Mouse (Mus musculus) CH12.LX (cell line): ENCODE measurements around the gene Pprc1. TPM values are rescaled to one million over a fixed set of nuclear protein-coding genes. Genes with fewer than 3 reads are reported as not detected.

Experiments
- DNase-seq: peaks from one replicate; pipeline ENCODE4 v3.0.0-alpha.2; 2013; ENCODE audit errors: extremely low read depth
- H3K27ac ChIP-seq: 2 replicates; pipeline ENCODE4 v1.5.1; 2012; ENCODE audit warnings: low read depth, mild to moderate bottlenecking, control low read depth, moderate library complexity; ENCODE audit not compliant: insufficient read depth
- H3K27me3 ChIP-seq: replicated peaks from 2 replicates; pipeline ENCODE3; 2012; ENCODE audit warnings: inconsistent platforms
- H3K36me3 ChIP-seq, 2 experiments: replicated peaks in 1 of 2; 2 replicates each; pipeline versions ENCODE3 to v1.6.1; 2012; ENCODE audit warnings: inconsistent platforms in 1 of 2, low read length in 1 of 2, mild to moderate bottlenecking in 1 of 2, mixed read lengths in 1 of 2, moderate library complexity in 1 of 2; ENCODE audit not compliant: control insufficient read depth in 1 of 2, insufficient read depth in 1 of 2
- H3K4me1 ChIP-seq, 2 experiments: 2 replicates each; pipeline ENCODE4 v1.6.1; 2012; ENCODE audit warnings: inconsistent platforms in 1 of 2, moderate library complexity in 1 of 2; ENCODE audit not compliant: insufficient read depth in 2 of 2, control insufficient read depth in 1 of 2
- H3K4me2 ChIP-seq: 2 replicates; pipeline ENCODE4 v1.6.1; 2012; ENCODE audit warnings: low read depth, mild to moderate bottlenecking, control low read depth; ENCODE audit not compliant: poor library complexity, insufficient read depth, severe bottlenecking
- H3K4me3 ChIP-seq, 3 experiments: fragments of 150-350 bp in 1 of 3; sonication (generic) in 1 of 3; replicated peaks in 1 of 3; 2 replicates each; pipeline versions ENCODE3 to v1.5.1; 2011 to 2012; ENCODE audit warnings: low read depth in 2 of 3, low read length in 2 of 3, mild to moderate bottlenecking in 2 of 3, moderate library complexity in 2 of 3, control low read depth in 1 of 3, improper control_type of control experiment in 1 of 3, inconsistent platforms in 1 of 3, mixed read lengths in 1 of 3; ENCODE audit not compliant: poor library complexity in 1 of 3
- H3K79me2 ChIP-seq: replicated peaks from 2 replicates; pipeline ENCODE4 v1.6.1; 2012; ENCODE audit warnings: mild to moderate bottlenecking, moderate library complexity; ENCODE audit not compliant: control insufficient read depth, poor library complexity, insufficient read depth, severe bottlenecking; ENCODE audit errors: extremely low read depth
- H3K9ac ChIP-seq: 2 replicates; pipeline ENCODE4 v1.6.1; 2012; ENCODE audit warnings: low read depth, mild to moderate bottlenecking, control low read depth, moderate library complexity; ENCODE audit not compliant: insufficient read depth
- H3K9me3 ChIP-seq: replicated peaks from 2 replicates; pipeline ENCODE3; 2012; ENCODE audit warnings: low read length, inconsistent platforms, mixed read lengths
- BHLHE40 ChIP-seq: IDR thresholded peaks from 2 replicates; pipeline ENCODE4 v1.6.1; 2011; ENCODE audit warnings: mild to moderate bottlenecking, low read depth, low read length, improper control_type of control experiment
- CHD1 ChIP-seq: IDR thresholded peaks from 2 replicates; pipeline ENCODE4 v1.6.1; 2012; ENCODE audit warnings: low read depth, low read length, improper control_type of control experiment, inconsistent platforms
- CTCF ChIP-seq, 2 experiments: IDR thresholded peaks in 1 of 2; conservative IDR thresholded peaks in 1 of 2; 2 replicates each; pipeline ENCODE4 v1.5.1; 2011 to 2012; ENCODE audit warnings: low read depth in 2 of 2, low read length in 2 of 2, improper control_type of control experiment in 1 of 2, inconsistent platforms in 1 of 2, mild to moderate bottlenecking in 1 of 2, moderate library complexity in 1 of 2
- E2F4 ChIP-seq: IDR thresholded peaks from 2 replicates; pipeline ENCODE4 v1.6.1; 2011; ENCODE audit warnings: low read depth, low read length, improper control_type of control experiment; ENCODE audit not compliant: insufficient replicate concordance
- IRF4 ChIP-seq: IDR thresholded peaks from 2 replicates; pipeline ENCODE4 v1.6.1; 2014; ENCODE audit warnings: low read depth, mild to moderate bottlenecking, inconsistent platforms, low read length, improper control_type of control experiment
- JUN ChIP-seq: IDR thresholded peaks from 2 replicates; pipeline ENCODE4 v1.6.1; 2011; ENCODE audit warnings: low read depth, mild to moderate bottlenecking, low read length, improper control_type of control experiment, moderate library complexity; ENCODE audit not compliant: insufficient read depth
- JUND ChIP-seq: conservative IDR thresholded peaks from 2 replicates; pipeline ENCODE4 v1.6.1; 2011; ENCODE audit warnings: low read depth, low read length, improper control_type of control experiment
- MAFK ChIP-seq: IDR thresholded peaks from 2 replicates; pipeline ENCODE4 v1.6.1; 2011; ENCODE audit warnings: low read length, improper control_type of control experiment; ENCODE audit not compliant: insufficient replicate concordance
- MXI1 ChIP-seq: IDR thresholded peaks from 2 replicates; pipeline ENCODE4 v1.6.1; 2011; ENCODE audit warnings: mild to moderate bottlenecking, low read depth, low read length, improper control_type of control experiment
- NELFE ChIP-seq: IDR thresholded peaks from 2 replicates; pipeline ENCODE4 v1.6.1; 2011; ENCODE audit warnings: low read depth, low read length, improper control_type of control experiment
- NRF1 ChIP-seq: IDR thresholded peaks from 2 replicates; pipeline ENCODE4 v1.6.1; 2014; ENCODE audit warnings: low read depth, mild to moderate bottlenecking, inconsistent platforms, low read length, improper control_type of control experiment, moderate library complexity
- PAX5 ChIP-seq: IDR thresholded peaks from 2 replicates; pipeline ENCODE4 v1.6.1; 2012; ENCODE audit warnings: low read length, inconsistent platforms, mixed read lengths
- SMC3 ChIP-seq: IDR thresholded peaks from 2 replicates; pipeline ENCODE4 v1.6.1; 2011; ENCODE audit warnings: low read depth, low read length, improper control_type of control experiment
- TBP ChIP-seq: conservative IDR thresholded peaks from 2 replicates; pipeline ENCODE4 v1.6.1; 2011; ENCODE audit warnings: low read depth, low read length, improper control_type of control experiment
- TCF12 ChIP-seq: IDR thresholded peaks from 2 replicates; pipeline ENCODE4 v1.6.1; 2014; ENCODE audit warnings: low read depth, mild to moderate bottlenecking, inconsistent platforms, low read length, improper control_type of control experiment
- UBTF ChIP-seq: IDR thresholded peaks from 2 replicates; pipeline ENCODE4 v1.6.1; 2012; ENCODE audit warnings: low read depth, mild to moderate bottlenecking, inconsistent platforms, low read length, improper control_type of control experiment, moderate library complexity
- USF1 ChIP-seq: IDR thresholded peaks from 2 replicates; pipeline ENCODE4 v1.6.1; 2014; ENCODE audit warnings: low read depth, mild to moderate bottlenecking, inconsistent platforms, low read length, improper control_type of control experiment
- USF2 ChIP-seq: conservative IDR thresholded peaks from 2 replicates; pipeline ENCODE4 v1.6.1; 2011; ENCODE audit warnings: low read depth, low read length, improper control_type of control experiment
- ZC3H11A ChIP-seq: IDR thresholded peaks from 2 replicates; pipeline ENCODE4 v1.6.1; 2012; ENCODE audit warnings: low read depth, mild to moderate bottlenecking, inconsistent platforms, low read length, improper control_type of control experiment
- ZKSCAN1 ChIP-seq: IDR thresholded peaks from 2 replicates; pipeline ENCODE4 v1.6.1; 2012; ENCODE audit warnings: low read depth, inconsistent platforms, low read length, improper control_type of control experiment, borderline replicate concordance
- ZMIZ1 ChIP-seq: IDR thresholded peaks from 2 replicates; pipeline ENCODE4 v1.6.1; 2012; ENCODE audit warnings: low read depth, mild to moderate bottlenecking, inconsistent platforms, low read length, improper control_type of control experiment
- dilution Hi-C: fragments of 300-500 bp; cut with MboI; formaldehyde crosslinking; loops from 2 replicates; pipeline ENCODE4 v1.14.3; 2020; ENCODE audit warnings: low sequenced_read_pairs; ENCODE audit not compliant: extremely low pct_unique_long_range_greater_than_20kb, extremely low pct_ligation_motif_present
- in situ Hi-C: fragments of 300-500 bp; cut with MboI; formaldehyde crosslinking; loops from 3 replicates; pipeline ENCODE4 v1.14.3; 2019; ENCODE audit warnings: low sequenced_read_pairs, low pct_ligation_motif_present, low pct_unique_long_range_greater_than_20kb, mixed read lengths
- polyA plus RNA-seq: library from polyadenylated mRNA; unstranded; fragments of >175 nt; gene quantifications from 2 replicates; pipeline ENCODE4 v1.2.1, GENCODE M21; 2012; ENCODE audit warnings: low read depth; ENCODE audit not compliant: insufficient read length
- total RNA-seq, 2 experiments: library from RNA; depleted of rRNA; stranded (reverse); fragments of 300-350 nt in 1 of 2; fragments of >200 nt in 1 of 2; gene quantifications; 2 replicates each; pipeline ENCODE4 v1.2.3; 2012 to 2014

Pprc1 gene
- total and polyA plus RNA-seq, 3 experiments, result 13.0 to 68.7 (median 21.2) TPM

DNA sequence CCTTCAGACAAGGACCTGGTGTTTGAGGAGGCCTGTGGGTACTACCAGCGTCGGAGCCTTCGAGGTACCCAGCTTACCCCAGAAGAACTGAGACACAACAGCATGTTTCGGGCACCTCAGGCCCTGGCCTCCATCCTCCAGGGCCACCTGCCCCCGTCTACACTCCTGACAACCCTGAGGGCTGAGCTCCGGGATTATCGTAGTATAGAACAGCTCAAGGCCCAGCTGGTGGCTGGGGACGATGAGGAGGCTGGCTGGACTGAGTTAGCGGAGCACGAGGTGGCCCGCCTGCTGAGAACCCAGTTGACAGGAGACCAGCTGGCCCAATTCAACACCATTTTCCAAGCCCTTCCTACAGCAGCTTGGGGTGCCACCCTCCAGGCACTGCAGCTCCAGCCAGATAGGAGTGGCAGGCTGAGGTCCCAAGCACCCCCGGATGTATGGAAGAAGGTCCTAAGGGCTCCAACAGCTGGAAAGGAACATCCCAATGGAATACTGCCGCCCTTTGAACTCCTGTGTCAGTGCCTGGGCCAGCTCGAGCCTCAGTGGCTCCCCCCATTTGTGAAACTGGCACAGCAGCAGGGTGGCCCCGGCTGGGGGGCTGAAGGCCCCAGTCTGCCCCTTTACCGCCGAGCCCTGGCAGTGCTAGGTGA lies 39.7 kb upstream of the Pprc1 start:
- Histone ChIP-seq H3K4me2 (peak overlapping the region; percentile 69), H3K9ac (peak overlapping the region; percentile 82; the same call in 1 of the 2 replicates), H3K4me1 (peaks cover 25 to 42% of the 10 kb centered on the region in 2 experiments), H3K4me3 (peak overlapping the region; percentile 80 to 92 (median 91)), H3K36me3 (peaks cover 0 to 31% of the 10 kb centered on the region in 2 experiments), H3K9me3 (no peaks in the 10 kb centered on the region), H3K27me3 (no peaks in the 10 kb centered on the region), H3K79me2 (peaks cover 19% of the 10 kb centered on the region), H3K27ac (no peak overlapping the region)
- no peak for DNase-seq
- dilution Hi-C loops (no loop called here), in situ Hi-C loops (loop anchor here (5.0 to 25.0 kb wide), 2 partner anchors 188 to 443 kb away; partner anchors contain the start of genes Gm17018, Kcnip2 and Poll)
- TF ChIP-seq MAFK, result no peak
- no peak for TF ChIP-seq ZMIZ1
- no peak for TF ChIP-seq CTCF (conservative IDR thresholded peaks at IDR 0.05 in 1 of 2, IDR thresholded peaks at IDR 0.05 in 1 of 2; ENCODE audit: low read depth in 2 of 2, low read length in 2 of 2)
- TF ChIP-seq SMC3, result no peak
- TF ChIP-seq TBP, result no peak
- no peak for TF ChIP-seq ZKSCAN1
- no peak for TF ChIP-seq PAX5
- TF ChIP-seq NELFE, result no peak
- no peak for TF ChIP-seq CHD1
- TF ChIP-seq ZC3H11A, result no peak
- no peak for TF ChIP-seq UBTF
- no peak for TF ChIP-seq MXI1
- no peak for TF ChIP-seq BHLHE40
- TF ChIP-seq USF1, result no peak
- TF ChIP-seq E2F4, result no peak
- TF ChIP-seq JUN, result no peak
- TF ChIP-seq IRF4, result no peak
- TF ChIP-seq NRF1, result no peak

DNA sequence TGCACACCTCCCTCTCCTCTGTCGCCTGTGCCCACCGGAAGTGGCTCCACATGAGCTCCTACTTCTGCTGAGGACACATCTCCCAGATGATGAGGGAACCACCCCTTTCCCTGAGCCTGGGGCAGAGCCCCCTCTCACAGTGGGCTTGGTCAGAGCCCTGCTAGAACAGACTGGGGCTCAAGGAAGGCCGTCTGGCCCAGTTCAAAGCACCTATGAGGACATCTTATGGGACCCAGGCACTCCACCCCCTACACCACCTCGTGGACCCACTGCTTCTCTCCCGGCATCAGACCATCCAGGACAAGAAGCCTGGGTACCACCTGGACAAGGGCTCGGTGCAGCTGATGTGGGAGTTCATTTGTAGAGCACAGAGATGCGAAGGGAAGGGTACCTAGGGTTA lies 39.0 kb upstream of the Pprc1 start:
- H3K4me1 ChIP-seq, result peaks cover 25 to 42% of the 10 kb centered on the region in 2 experiments
- no peaks in the 10 kb centered on the region for H3K9me3 ChIP-seq
- in situ Hi-C loops (loop anchor here (5.0 to 25.0 kb wide), 2 partner anchors 188 to 443 kb away; partner anchors contain the start of genes Gm17018, Kcnip2 and Poll), dilution Hi-C loops (no loop called here)
- H3K79me2 ChIP-seq, result peaks cover 19% of the 10 kb centered on the region
- H3K27me3 ChIP-seq, result no peaks in the 10 kb centered on the region
- peaks cover 0 to 31% of the 10 kb centered on the region in 2 experiments for H3K36me3 ChIP-seq
- no peak overlapping the region for H3K9ac ChIP-seq
- H3K4me2 ChIP-seq, result no peak overlapping the region
- H3K27ac ChIP-seq, result no peak overlapping the region
- TF ChIP-seq JUND (no peak), TCF12 (no peak), USF1 (no peak), USF2 (no peak), CHD1 (no peak)
- H3K4me3 ChIP-seq, result no peak overlapping the region
- DNase-seq, result no peak
